Mouse (Mus musculus): ENCODE results near the gene Toe1.

Toe1 gene

GRCm38 (mm10) chr4:116792453-116792852, 15.0 kb downstream of the Toe1 start:
- no peak for DNase-seq (ENCODE audit: extremely low spot score)

DNA sequence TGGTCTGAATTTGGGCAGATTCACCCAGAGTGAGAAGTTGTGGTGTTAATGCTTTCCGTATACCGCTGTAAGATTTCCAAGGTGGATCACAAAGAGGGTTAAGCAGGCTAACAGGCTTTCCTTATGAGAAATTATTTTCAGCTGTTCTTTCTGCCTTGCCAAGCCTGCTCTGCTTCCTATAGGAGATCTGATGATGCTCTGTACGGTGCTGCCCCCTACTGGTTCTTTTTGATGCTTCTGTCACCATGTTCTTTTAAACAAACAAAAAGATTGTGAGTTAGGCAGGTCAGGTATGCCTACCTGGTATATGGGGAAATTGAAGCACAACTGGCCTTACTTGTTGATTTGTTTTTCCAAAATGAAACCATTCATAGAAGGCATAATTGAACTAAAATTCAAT, 18.5 kb downstream of the Toe1 start:
- peak; percentile 78 for DNase-seq (ENCODE audit: extremely low spot score)

DNA sequence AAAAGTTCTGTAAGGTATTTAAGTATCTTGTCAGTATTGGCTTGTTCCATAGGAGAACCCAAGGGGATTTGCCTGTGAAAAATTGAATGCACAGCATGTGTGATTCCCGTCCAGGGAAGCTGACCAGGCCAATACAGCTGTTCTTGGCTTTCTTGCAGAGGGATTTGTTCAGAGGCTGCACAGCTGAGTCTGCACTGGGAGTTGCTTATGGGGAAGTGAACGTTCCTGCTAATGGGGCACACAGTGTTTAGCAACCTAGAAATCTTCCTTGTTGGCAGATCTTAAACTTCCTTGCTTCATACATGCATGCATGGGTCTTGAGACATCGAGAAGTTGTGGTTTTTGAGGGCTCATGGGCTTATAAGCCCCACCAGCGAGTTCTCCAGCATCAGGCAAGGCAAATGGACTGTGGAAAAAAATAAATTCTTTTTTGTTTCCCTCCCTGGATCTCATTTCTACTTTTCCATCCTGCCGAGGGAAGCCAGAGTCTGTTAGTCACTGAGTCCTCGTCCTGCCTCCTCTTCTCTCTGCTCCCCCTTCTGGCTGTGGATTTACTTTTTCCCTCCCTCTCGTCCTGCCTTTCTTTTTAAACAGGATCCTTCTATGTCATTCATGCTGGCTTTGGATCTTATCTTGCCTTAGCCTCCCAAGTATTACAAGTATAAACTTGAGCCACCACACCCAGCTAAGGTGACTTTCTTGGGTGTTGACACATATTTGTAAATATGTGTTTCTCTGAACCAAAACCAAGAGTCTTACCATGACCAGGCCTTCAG, 19.3 kb downstream of the Toe1 start:
- no peak for DNase-seq (ENCODE audit: extremely low spot score)

DNA sequence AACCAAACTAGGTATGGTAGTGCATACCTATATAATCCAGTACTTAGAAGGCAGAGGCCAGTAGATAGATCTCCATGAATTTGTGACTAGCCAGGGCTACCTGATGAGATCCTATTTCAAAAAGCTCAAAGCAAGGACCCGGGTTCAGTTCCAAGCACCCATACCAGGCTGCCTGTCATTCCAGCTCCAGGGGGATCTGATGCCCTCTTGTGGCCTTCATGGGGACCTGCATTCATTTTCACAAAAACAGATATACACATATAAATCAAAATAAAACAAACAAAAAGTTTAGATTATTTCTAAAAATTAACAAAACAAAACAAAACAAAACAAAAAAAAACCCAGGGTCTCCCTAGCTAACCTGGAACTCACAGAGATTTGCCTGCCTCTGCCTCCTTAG, 20.9 kb downstream of the Toe1 start:
- no peak for DNase-seq (ENCODE audit: extremely low spot score)

- DNase-seq (ENCODE audit: extremely low spot score): peak; percentile 49
Measured at GRCm38 (mm10) chr4:116782171-116782570, 25.3 kb downstream of the Toe1 start.

GRCm38 (mm10) chr4:116781366-116781765, 26.1 kb downstream of the Toe1 start:
- peak; percentile 5 for DNase-seq (ENCODE audit: extremely low spot score)

GRCm38 (mm10) chr4:116780541-116780940, 26.9 kb downstream of the Toe1 start:
- no peak for DNase-seq (ENCODE audit: extremely low spot score)

GRCm38 (mm10) chr4:116777079-116777478, 30.4 kb downstream of the Toe1 start:
- DNase-seq (ENCODE audit: extremely low spot score): no peak

GRCm38 (mm10) chr4:116776391-116776790, 31.0 kb downstream of the Toe1 start:
- DNase-seq (ENCODE audit: extremely low spot score): no peak

- no peak for DNase-seq (ENCODE audit: extremely low spot score)
Measured at GRCm38 (mm10) chr4:116769060-116769459, 38.4 kb downstream of the Toe1 start.

GRCm38 (mm10) chr4:116768510-116768909, 38.9 kb downstream of the Toe1 start:
- no peak for DNase-seq (ENCODE audit: extremely low spot score)

DNA sequence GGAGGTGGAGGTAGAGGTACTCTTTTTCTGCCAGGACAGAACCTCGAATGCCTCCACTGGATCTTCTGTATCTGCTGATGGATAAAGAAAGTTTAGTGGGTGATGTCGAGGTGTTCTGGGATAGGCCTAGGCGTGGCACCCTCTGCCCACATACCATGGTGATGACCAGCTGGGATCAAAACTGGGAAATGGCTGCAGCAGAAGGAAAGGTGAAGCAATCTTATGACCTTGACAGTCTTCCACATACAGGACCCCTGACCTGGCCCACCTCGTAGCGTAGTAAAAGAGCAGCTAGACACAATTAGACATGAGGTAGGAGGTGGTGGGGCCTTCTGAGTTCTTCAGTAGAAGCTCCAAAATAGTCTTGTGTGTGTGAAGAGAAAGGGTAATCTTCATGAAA, 43.4 kb downstream of the Toe1 start:
- DNase-seq (ENCODE audit: extremely low spot score): no peak

DNA sequence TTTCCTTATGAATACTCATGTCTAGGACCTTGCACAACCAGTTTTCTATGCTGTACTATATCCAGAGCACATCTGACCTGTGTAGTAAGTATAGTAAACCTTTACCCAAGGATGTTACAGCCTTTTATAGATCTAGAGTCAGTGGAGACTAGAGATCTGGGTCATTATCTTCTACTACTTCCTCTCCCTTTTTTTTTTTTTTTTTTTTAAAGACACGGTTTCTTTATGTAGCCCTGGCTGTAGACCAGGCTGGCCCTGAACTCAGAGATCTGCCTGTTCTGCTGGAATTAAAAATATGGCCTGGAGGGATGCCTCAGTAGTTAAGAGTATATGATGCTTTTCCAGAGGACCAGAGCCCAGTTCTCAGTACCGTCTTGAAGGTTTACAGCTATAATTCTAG, 45.5 kb downstream of the Toe1 start:
- no peak for DNase-seq (ENCODE audit: extremely low spot score)

DNA sequence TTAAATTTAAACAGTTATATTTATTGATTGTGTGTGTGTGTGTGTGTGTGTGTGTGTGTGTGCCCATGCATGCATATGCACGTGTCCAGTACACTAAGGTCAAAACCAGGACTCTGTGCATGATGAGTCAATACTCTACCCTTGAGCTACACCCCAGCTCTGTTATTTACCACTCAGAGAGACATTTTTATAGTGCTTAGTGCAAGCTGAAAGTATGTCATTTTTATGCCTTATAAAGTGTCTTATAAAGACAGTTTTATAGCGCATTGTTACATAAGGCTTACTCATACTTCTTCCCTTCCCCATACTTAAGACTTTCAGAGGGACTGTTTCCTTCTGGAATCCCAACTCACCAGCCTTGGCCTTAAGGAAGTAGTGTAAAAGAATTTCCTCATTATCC, 57.7 kb downstream of the Toe1 start:
- no peak for DNase-seq (ENCODE audit: extremely low spot score)

All from embryo, embryonic 9.5 days (tissue).